Mouse (Mus musculus): Measurements from ENCODE around the gene Cmss1.

DNA sequence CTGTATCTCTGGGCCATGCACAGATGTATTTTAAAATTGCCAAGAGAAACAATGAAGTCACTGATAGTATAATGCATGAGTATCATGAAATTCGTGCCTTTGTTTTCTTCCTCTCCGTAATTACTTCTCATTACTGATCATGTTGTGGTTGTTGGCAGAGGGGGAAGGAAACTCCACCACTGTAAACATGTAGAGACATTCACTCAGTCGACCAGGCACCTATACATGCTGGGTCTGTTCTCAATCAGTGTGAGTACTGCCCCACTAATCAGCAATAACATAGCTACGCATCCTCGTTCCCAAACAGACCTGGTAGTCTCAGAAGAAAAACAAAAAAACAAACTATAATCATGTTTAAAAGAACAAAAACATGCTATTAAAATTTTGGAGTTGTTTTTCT lies 103.9 kb downstream of the Cmss1 start:
- TF ChIP-seq CTCF (IDR thresholded peaks at IDR 0.05; ENCODE audit: low read depth) = no peak
- TF ChIP-seq EP300 (optimal IDR thresholded peaks at IDR 0.05) = no peak

Measured in stomach, postnatal 0 days (tissue).